In genomic region chr14:105237736-105238135, GRCm38 (mm10) we compare ENCODE assay signal across 25 mouse cellular contexts.
"Had no signal": no experiment of that assay in that cellular context is flagged by ENCODE, and none has a peak within 500 bp of the region (broad histone marks: within the 10 kb centered on the region; RNA-seq: fewer than 3 reads in every experiment).

No protein-coding gene starts in this region.

- H3K27ac ChIP-seq: gastrocnemius, adult 2 months; heart, embryonic 10.5 days; hindbrain, embryonic 10.5 days; hindbrain, embryonic 12.5 days; hindbrain, embryonic 14.5 days; layer of hippocampus, adult 2 months; left cerebral cortex, adult 2 months; limb, embryonic 13.5 days; limb, embryonic 15.5 days; liver, embryonic 12.5 days had no signal

- H3K36me3 ChIP-seq: heart, embryonic 10.5 days; heart, embryonic 12.5 days; hindbrain, embryonic 10.5 days; hindbrain, embryonic 12.5 days; limb, embryonic 13.5 days; limb, embryonic 15.5 days; liver, embryonic 12.5 days had no signal

- H3K4me1 ChIP-seq: heart, embryonic 10.5 days; heart, embryonic 12.5 days; hindbrain, embryonic 10.5 days; hindbrain, embryonic 12.5 days; limb, embryonic 13.5 days; limb, embryonic 15.5 days; liver, embryonic 12.5 days had no signal

- H3K9me3 ChIP-seq: heart, embryonic 10.5 days; heart, embryonic 12.5 days; hindbrain, embryonic 10.5 days; hindbrain, embryonic 12.5 days; limb, embryonic 13.5 days; limb, embryonic 15.5 days; liver, embryonic 12.5 days had no signal

- H3K9ac ChIP-seq: heart, embryonic 12.5 days; hindbrain, embryonic 12.5 days; hindbrain, embryonic 14.5 days; limb, embryonic 13.5 days; limb, embryonic 15.5 days; liver, embryonic 12.5 days had no signal

- H3K4me2 ChIP-seq: heart, embryonic 12.5 days; hindbrain, embryonic 12.5 days; hindbrain, embryonic 14.5 days; limb, embryonic 13.5 days; limb, embryonic 15.5 days; liver, embryonic 12.5 days had no signal

- DNase-seq: gastrocnemius, adult 2 months; gastrocnemius, postnatal 10 days; gastrocnemius, postnatal 25 days; heart, adult 18-20 months; heart, postnatal 10 days; heart, postnatal 4 days; kidney, adult 11 months; kidney, adult 2 months; kidney, adult 9 months; kidney, postnatal 10 days; kidney, postnatal 25 days; kidney, postnatal 4 days; left cerebral cortex, postnatal 4 days had no signal

- ATAC-seq: hindbrain, embryonic 16.5 days; inflammation-experienced regulatory T-cells, adult 6 months; liver, embryonic 12.5 days had no signal

- H3K4me3 ChIP-seq: gastrocnemius, adult 2 months; heart, embryonic 10.5 days; heart, embryonic 12.5 days; hindbrain, embryonic 10.5 days; hindbrain, embryonic 12.5 days; layer of hippocampus, adult 2 months; left cerebral cortex, adult 2 months; limb, embryonic 13.5 days; limb, embryonic 15.5 days; liver, embryonic 12.5 days had no signal

- H3K27me3 ChIP-seq: heart, embryonic 12.5 days; hindbrain, embryonic 12.5 days; limb, embryonic 13.5 days; limb, embryonic 15.5 days; liver, embryonic 12.5 days had no signal
